Mouse (Mus musculus) embryonic fibroblast, embryonic 13.5 days (primary cell): ENCODE results near the gene Rsrc2. TPM values are rescaled to one million over a fixed set of nuclear protein-coding genes. Genes with fewer than 3 reads are reported as not detected.

Experiments
- H3K27ac ChIP-seq: 2 replicates; pipeline ENCODE4 v1.5.1; 2012; ENCODE audit warnings: low read length, control low read depth, inconsistent platforms; ENCODE audit not compliant: insufficient read depth
- H3K4me1 ChIP-seq: 2 replicates; pipeline ENCODE4 v1.6.1; 2011; ENCODE audit warnings: low read length; ENCODE audit not compliant: control insufficient read depth, insufficient read depth
- H3K4me3 ChIP-seq: 2 replicates; pipeline ENCODE4 v1.5.1; 2011; ENCODE audit warnings: mild to moderate bottlenecking, control low read depth, low read length; ENCODE audit not compliant: insufficient read depth
- CTCF ChIP-seq: IDR thresholded peaks from 2 replicates; pipeline ENCODE4 v1.5.1; 2011; ENCODE audit warnings: mild to moderate bottlenecking, control low read depth, low read length, moderate library complexity, borderline replicate concordance; ENCODE audit not compliant: insufficient read depth
- POLR2A ChIP-seq: IDR thresholded peaks from 2 replicates; pipeline ENCODE4 v1.6.1; 2011; ENCODE audit warnings: low read depth, mild to moderate bottlenecking, control low read depth, low read length, moderate library complexity
- polyA plus RNA-seq: library from polyadenylated mRNA; stranded (reverse); fragments of >200 nt; gene quantifications from 2 replicates; pipeline ENCODE4 v1.2.4, GENCODE M21; 2011; ENCODE audit warnings: low read depth; ENCODE audit not compliant: missing spikeins, insufficient read length

Gene Rsrc2
- polyA plus RNA-seq, 1 experiment = 122 TPM

GRCm38 (mm10) chr5:123679106-123679505, 70.1 kb downstream of the Rsrc2 start:
- peaks cover 14% of the 10 kb centered on the region for H3K4me1 ChIP-seq
- TF ChIP-seq POLR2A = no peak
- no peak for TF ChIP-seq CTCF
- H3K4me3 ChIP-seq = no peak overlapping the region
- peak overlapping the region; percentile 12; the same call in 1 of the 2 replicates for H3K27ac ChIP-seq

Other genes with a start within 250 kb of the Rsrc2 start
- not detected in 2 replicates for gene B3gnt4, start 239.0 kb downstream of the Rsrc2 start, polyA plus RNA-seq
- 43.1 and 51.4 TPM in 2 replicates for gene Diablo, start 225.2 kb downstream of the Rsrc2 start, polyA plus RNA-seq
- not detected in 2 replicates for gene Gm49027, start 223.9 kb downstream of the Rsrc2 start, polyA plus RNA-seq
- 20.5 and 25.6 TPM in 2 replicates for gene Vps33a, start 176.4 kb downstream of the Rsrc2 start, polyA plus RNA-seq
- gene Clip1, start 64.8 kb downstream of the Rsrc2 start, polyA plus RNA-seq = 41.3 and 46.0 TPM in 2 replicates
- 47.8 and 56.3 TPM in 2 replicates for gene Zcchc8, start 28.3 kb downstream of the Rsrc2 start, polyA plus RNA-seq
- gene Kntc1, start 302 bp upstream of the Rsrc2 start, polyA plus RNA-seq = 24.7 and 42.0 TPM in 2 replicates
- not detected in 2 replicates for gene Hcar2, start 116.1 kb upstream of the Rsrc2 start, polyA plus RNA-seq
- gene Hcar1, start 130.6 kb upstream of the Rsrc2 start, polyA plus RNA-seq = 0.16 TPM in 1 of 2 replicates, not detected in the other
- 110 and 137 TPM in 2 replicates for gene Denr, start 157.8 kb upstream of the Rsrc2 start, polyA plus RNA-seq
- gene Gm43518, start 178.0 kb upstream of the Rsrc2 start, polyA plus RNA-seq = 1.4 and 2.0 TPM in 2 replicates
- 3.1 and 8.0 TPM in 2 replicates for gene Ccdc62, start 181.3 kb upstream of the Rsrc2 start, polyA plus RNA-seq
- 5.9 and 6.2 TPM in 2 replicates for gene Hip1r, start 224.2 kb upstream of the Rsrc2 start, polyA plus RNA-seq